Mouse (Mus musculus) liver, embryonic 14.5 days (tissue): ENCODE results near the gene Pcif1. TPM values are rescaled to one million over a fixed set of nuclear protein-coding genes. Genes with fewer than 3 reads are reported as not detected.

ENCODE experiments used
- ATAC-seq: fragments of 200-750 bp; cut with Nextera tagmentation; 2 replicates; pipeline ENCODE4 v1.8.0; 2017; ENCODE audit warnings: moderate number of reproducible peaks, mild to moderate bottlenecking, moderate library complexity; ENCODE audit not compliant: insufficient read depth
- DNase-seq, 3 experiments: peaks; one replicate each; pipeline ENCODE4 v3.0.0-alpha.2; 2012 to 2013; ENCODE audit warnings: low read depth in 3 of 3, low spot score in 3 of 3
- H3K27ac ChIP-seq: fragments of 300-500 bp; sonication (generic); 2 replicates; pipeline ENCODE4 v1.5.1; 2014; ENCODE audit warnings: moderate library complexity, mild to moderate bottlenecking, control low read depth, inconsistent platforms
- H3K27me3 ChIP-seq: fragments of 300-500 bp; sonication (generic); 2 replicates; pipeline ENCODE4 v1.6.1; 2014; ENCODE audit warnings: mild to moderate bottlenecking, low read length, moderate library complexity; ENCODE audit not compliant: control insufficient read depth, insufficient read depth
- H3K36me3 ChIP-seq: fragments of 300-500 bp; sonication (generic); replicated peaks from 2 replicates; pipeline ENCODE4 v1.6.1; 2014; ENCODE audit warnings: low read depth; ENCODE audit not compliant: control insufficient read depth, insufficient read depth
- H3K4me1 ChIP-seq, 2 experiments: fragments of 200-500 bp in 1 of 2; fragments of 300-500 bp in 1 of 2; sonication (generic) in 1 of 2; replicated peaks; 2 replicates each; pipeline ENCODE4 v1.6.1; 2012 to 2014; ENCODE audit warnings: antibody characterized with exemption in 1 of 2, inconsistent platforms in 1 of 2, low read length in 1 of 2; ENCODE audit not compliant: control insufficient read depth in 2 of 2, insufficient read depth in 2 of 2
- H3K4me2 ChIP-seq: fragments of 300-500 bp; sonication (generic); 2 replicates; pipeline ENCODE4 v1.6.1; 2014; ENCODE audit warnings: low read depth, mild to moderate bottlenecking, control low read depth, moderate library complexity
- H3K4me3 ChIP-seq, 2 experiments: fragments of 200-500 bp in 1 of 2; fragments of 300-500 bp in 1 of 2; sonication (generic) in 1 of 2; 2 replicates each; pipeline ENCODE4 v1.5.1; 2012 to 2014; ENCODE audit warnings: low read depth in 2 of 2, low read length in 2 of 2, mild to moderate bottlenecking in 2 of 2, control low read depth in 1 of 2, inconsistent platforms in 1 of 2, moderate library complexity in 1 of 2; ENCODE audit not compliant: insufficient read depth in 1 of 2
- H3K9ac ChIP-seq: fragments of 300-500 bp; sonication (generic); replicated peaks from 2 replicates; pipeline ENCODE4 v1.6.1; 2014; ENCODE audit warnings: mild to moderate bottlenecking, control low read depth, moderate library complexity
- H3K9me3 ChIP-seq: fragments of 300-500 bp; sonication (generic); 2 replicates; pipeline ENCODE4 v1.6.1; 2016; ENCODE audit warnings: low read length, mixed read lengths; ENCODE audit not compliant: control insufficient read depth
- CTCF ChIP-seq: IDR thresholded peaks from 2 replicates; pipeline ENCODE4 v1.5.1; 2016; ENCODE audit warnings: antibody characterized with exemption, low read depth, control low read depth
- EP300 ChIP-seq: IDR thresholded peaks from 2 replicates; pipeline ENCODE4 v1.6.1; 2016; ENCODE audit warnings: antibody characterized with exemption, low read depth
- WGBS: fragments of 180-500 bp; shearing (Covaris S2); extraction: QIAGEN DNeasy Blood & Tissue Kit; methylation state at CpG from one replicate; pipeline ENCODE4 v1.1.7; 2014; ENCODE audit not compliant: insufficient replicate concordance; 5-methylcytosine and 5-hydroxymethylcytosine counted together
- polyA plus RNA-seq, 2 experiments: library from polyadenylated mRNA; depleted of rRNA in 1 of 2; stranded (reverse) in 1 of 2; unstranded in 1 of 2; fragments of >200 nt; fragmentation: Nextera tagmentation in 1 of 2; extraction: Ambion mirVana in 1 of 2; gene quantifications; 2 replicates each; pipeline versions ENCODE4 v1.2.1 to v1.2.3; 2012 to 2014

The Pcif1 gene
- polyA plus RNA-seq, 2 experiments = 19.6 to 37.5 TPM

- Histone ChIP-seq H3K27me3 (no peaks in the 10 kb centered on the region), H3K4me1 (peaks cover 0 to 13% of the 10 kb centered on the region in 2 experiments; a peak in 3 of 4 replicates), H3K9ac (no peak overlapping the region), H3K9me3 (no peaks in the 10 kb centered on the region), H3K4me2 (no peak overlapping the region), H3K36me3 (peaks cover 3% of the 10 kb centered on the region; the same call in 1 of the 2 replicates), H3K4me3 (no peak overlapping the region), H3K27ac (no peak overlapping the region)
- 29% methylated on average over 5 of the region's 5 CpGs for WGBS
- no peak for TF ChIP-seq EP300
- TF ChIP-seq CTCF = no peak
- ATAC-seq (no peak), DNase-seq (peak in 1 of 3 experiments; percentile 47)
These were observed 37.7 kb downstream of the Pcif1 start for GRCm38 (mm10) chr2:164916820-164917219.

- no peak overlapping the region for H3K27ac ChIP-seq
- no peak for DNase-seq
- no peaks in the 10 kb centered on the region for H3K9me3 ChIP-seq
- peaks cover 3% of the 10 kb centered on the region; the same call in 1 of the 2 replicates for H3K36me3 ChIP-seq
- WGBS = 61% methylated on average over 10 of the region's 10 CpGs
- peaks cover 0 to 10% of the 10 kb centered on the region in 2 experiments; a peak in 3 of 4 replicates for H3K4me1 ChIP-seq
- no peak overlapping the region for H3K4me3 ChIP-seq
- H3K27me3 ChIP-seq = no peaks in the 10 kb centered on the region
- TF ChIP-seq CTCF (no peak), EP300 (no peak)
- no peak for ATAC-seq
- H3K9ac ChIP-seq = no peak overlapping the region
- no peak overlapping the region for H3K4me2 ChIP-seq
These were observed 38.3 kb downstream of the Pcif1 start for GRCm38 (mm10) chr2:164917371-164917770.

GRCm38 (mm10) chr2:164918325-164918724 is 39.2 kb downstream of the Pcif1 start:
- Histone ChIP-seq H3K27me3 (no peaks in the 10 kb centered on the region), H3K27ac (no peak overlapping the region), H3K4me2 (no peak overlapping the region), H3K9me3 (no peaks in the 10 kb centered on the region), H3K4me3 (no peak overlapping the region), H3K4me1 (peaks cover 0 to 4% of the 10 kb centered on the region in 2 experiments; a peak in 3 of 4 replicates), H3K36me3 (peaks cover 3% of the 10 kb centered on the region; the same call in 1 of the 2 replicates), H3K9ac (no peak overlapping the region)
- TF ChIP-seq CTCF (peak; percentile 80), EP300 (no peak)
- DNase-seq = no peak
- no peak for ATAC-seq
- 53% methylated on average over 4 of the region's 5 CpGs for WGBS

DNA sequence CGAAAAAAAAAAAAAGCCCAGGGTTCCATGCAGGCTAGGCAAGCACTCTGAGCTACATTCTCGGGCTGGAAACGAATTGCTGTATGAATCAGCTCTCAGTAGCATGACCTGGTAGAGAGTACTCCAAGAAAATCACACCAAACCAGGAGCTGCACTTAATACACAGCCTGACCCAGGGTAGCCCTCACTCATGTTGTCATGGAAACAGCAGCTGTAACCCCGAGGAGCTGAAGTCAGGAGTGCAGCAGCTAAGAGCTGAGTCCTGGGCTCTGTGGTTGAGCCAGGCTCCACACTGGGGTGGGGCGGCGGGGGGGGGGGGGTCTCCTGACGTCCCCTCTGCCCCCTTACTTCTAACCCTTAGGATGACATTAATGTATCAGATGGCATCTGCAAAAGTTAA is 42.9 kb downstream of the Pcif1 start:
- no peak for DNase-seq
- Histone ChIP-seq H3K4me1 (no peaks in the 10 kb centered on the region), H3K27ac (no peak overlapping the region), H3K9me3 (no peaks in the 10 kb centered on the region), H3K27me3 (no peaks in the 10 kb centered on the region), H3K36me3 (peaks cover 3% of the 10 kb centered on the region; the same call in 1 of the 2 replicates), H3K4me2 (no peak overlapping the region), H3K9ac (no peak overlapping the region), H3K4me3 (no peak overlapping the region)
- no peak for TF ChIP-seq EP300
- no peak for TF ChIP-seq CTCF
- 53% methylated on average over 6 of the region's 7 CpGs for WGBS
- no peak for ATAC-seq

GRCm38 (mm10) chr2:164923291-164923690 is 44.2 kb downstream of the Pcif1 start:
- H3K27me3 ChIP-seq = no peaks in the 10 kb centered on the region
- no peak overlapping the region for H3K4me3 ChIP-seq
- TF ChIP-seq EP300 = no peak
- DNase-seq (no peak), ATAC-seq (no peak)
- no peak overlapping the region for H3K27ac ChIP-seq
- H3K4me2 ChIP-seq = no peak overlapping the region
- peaks cover 3% of the 10 kb centered on the region; the same call in 1 of the 2 replicates for H3K36me3 ChIP-seq
- no peaks in the 10 kb centered on the region for H3K4me1 ChIP-seq
- 56% methylated on average over 4 of the region's 4 CpGs for whole genome bisulfite sequencing
- H3K9ac ChIP-seq = no peak overlapping the region
- no peaks in the 10 kb centered on the region for H3K9me3 ChIP-seq
